Mouse (Mus musculus) kidney, embryonic 15.5 days (tissue): ENCODE measurements at regions not wholly inside any gene's neighbourhood (a gene's known extent, or its start where the extent isn't known, plus 50 kb on each side); places are given as distances from the start of the nearest gene placed in this dataset.

Experiments used
- ATAC-seq: fragments of 200-750 bp; cut with Nextera tagmentation; replicated peaks from 2 replicates; pipeline ENCODE4 v1.8.0; 2017; ENCODE audit warnings: moderate TSS enrichment; ENCODE audit not compliant: low FRiP score
- H3K27ac ChIP-seq: fragments of 300-500 bp; sonication (generic); 2 replicates; pipeline ENCODE4 v1.5.1; 2015; ENCODE audit warnings: mild to moderate bottlenecking, inconsistent platforms
- H3K27me3 ChIP-seq: fragments of 300-500 bp; sonication (generic); 2 replicates; pipeline ENCODE4 v1.6.1; 2015; ENCODE audit warnings: inconsistent platforms
- H3K36me3 ChIP-seq: fragments of 300-500 bp; sonication (generic); 2 replicates; pipeline ENCODE4 v1.6.1; 2015; ENCODE audit warnings: inconsistent platforms
- H3K4me1 ChIP-seq: fragments of 300-500 bp; sonication (generic); 2 replicates; pipeline ENCODE4 v1.6.1; 2015; ENCODE audit warnings: inconsistent platforms
- H3K4me2 ChIP-seq: fragments of 300-500 bp; sonication (generic); 2 replicates; pipeline ENCODE4 v1.6.1; 2015; ENCODE audit warnings: moderate library complexity, mild to moderate bottlenecking, inconsistent platforms
- H3K4me3 ChIP-seq: fragments of 300-500 bp; sonication (generic); replicated peaks from 2 replicates; pipeline ENCODE4 v1.5.1; 2015; ENCODE audit warnings: mild to moderate bottlenecking, inconsistent platforms
- H3K9ac ChIP-seq: fragments of 300-500 bp; sonication (generic); 2 replicates; pipeline ENCODE4 v1.6.1; 2015; ENCODE audit warnings: mild to moderate bottlenecking, inconsistent platforms
- H3K9me3 ChIP-seq: fragments of 300-500 bp; sonication (generic); replicated peaks from 2 replicates; pipeline ENCODE4 v1.6.1; 2016; ENCODE audit warnings: inconsistent platforms
- WGBS: fragments of 180-500 bp; shearing (Covaris S2); methylation state at CpG from one replicate; pipeline ENCODE4 v1.1.7; 2015; ENCODE audit warnings: mixed read lengths; 5-methylcytosine and 5-hydroxymethylcytosine counted together

DNA sequence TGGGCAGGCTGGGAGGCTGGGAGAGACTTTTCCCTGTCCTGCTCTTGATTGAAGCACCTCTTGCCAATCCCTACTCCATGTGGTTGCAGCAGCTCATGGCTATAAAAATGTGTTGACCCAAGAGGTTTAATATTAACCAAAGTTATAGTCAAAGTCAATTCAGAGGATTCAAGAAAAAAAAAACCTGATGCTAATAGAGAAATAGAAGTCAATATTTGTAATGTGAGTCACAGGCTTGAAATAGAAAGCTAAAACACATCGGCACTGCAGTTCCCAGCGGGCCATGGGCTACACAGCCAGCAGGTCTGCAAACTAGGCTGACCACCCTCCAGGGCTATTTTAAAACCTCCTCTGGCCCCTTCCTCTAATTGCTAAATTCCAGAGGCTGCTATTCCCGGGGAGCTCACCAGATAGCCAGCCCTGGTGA lies 53.2 kb upstream of the Bmp2 start:
- H3K27ac ChIP-seq = no peak overlapping the region
- H3K9ac ChIP-seq = no peak overlapping the region
- no peak for ATAC-seq
- no peak overlapping the region; the same call in 1 of the 2 replicates for H3K4me2 ChIP-seq
- WGBS = 56% methylated on average over 3 of the region's 3 CpGs
- H3K4me1 ChIP-seq = peaks cover 8% of the 10 kb centered on the region; the same call in 1 of the 2 replicates
- H3K36me3 ChIP-seq = no peaks in the 10 kb centered on the region
- H3K4me3 ChIP-seq = no peak overlapping the region
- no peaks in the 10 kb centered on the region for H3K27me3 ChIP-seq
- H3K9me3 ChIP-seq = no peaks in the 10 kb centered on the region

DNA sequence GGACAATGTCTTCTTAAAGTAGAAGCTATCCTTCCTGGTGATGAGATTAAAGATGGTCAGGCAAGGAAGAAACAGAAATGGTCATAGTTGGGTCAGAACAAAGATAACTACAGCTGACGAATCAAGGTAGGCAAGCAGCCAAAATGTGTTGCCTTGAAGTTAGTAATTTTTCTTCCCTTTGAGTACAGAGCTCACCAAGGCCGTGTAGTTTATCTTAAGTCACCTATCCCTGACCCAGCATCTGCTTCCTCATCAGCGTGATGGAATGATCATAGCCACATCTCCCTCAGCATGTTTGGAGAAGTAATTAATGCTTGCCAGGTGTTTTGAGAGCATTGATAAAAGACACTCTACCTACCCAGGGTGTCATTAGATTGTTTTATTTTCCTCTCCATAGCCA lies 52.1 kb upstream of the Bmp2 start:
- Histone ChIP-seq H3K4me2 (no peak overlapping the region), H3K27me3 (no peaks in the 10 kb centered on the region), H3K27ac (no peak overlapping the region), H3K36me3 (no peaks in the 10 kb centered on the region), H3K9me3 (no peaks in the 10 kb centered on the region), H3K9ac (no peak overlapping the region), H3K4me3 (no peak overlapping the region), H3K4me1 (peaks cover 8% of the 10 kb centered on the region; the same call in 1 of the 2 replicates)
- ATAC-seq = no peak
- 66% methylated on average over 3 of the region's 3 CpGs for WGBS
